Mouse (Mus musculus) embryonic facial prominence, embryonic 10.5 days (tissue): Measurements from ENCODE around the gene Tmem91. TPM values are rescaled to one million over a fixed set of nuclear protein-coding genes. Genes with fewer than 3 reads are reported as not detected.
A peak's percentile ranks its signal among the peaks of the same experiment; 100 is the strongest.

Experiments
- DNase-seq: peaks from one replicate; pipeline ENCODE4 v3.0.0-alpha.2; 2017; ENCODE audit warnings: low spot score
- H3K27ac ChIP-seq: fragments of 300-500 bp; sonication (generic); replicated peaks from 2 replicates; pipeline ENCODE4 v1.5.1; 2016; ENCODE audit warnings: mild to moderate bottlenecking
- H3K27me3 ChIP-seq: fragments of 300-500 bp; sonication (generic); replicated peaks from 2 replicates; pipeline ENCODE4 v1.6.1; 2016; ENCODE audit warnings: low read depth, mild to moderate bottlenecking; ENCODE audit not compliant: poor library complexity, severe bottlenecking
- H3K36me3 ChIP-seq: fragments of 300-500 bp; sonication (generic); replicated peaks from 2 replicates; pipeline ENCODE4 v1.6.1; 2016; ENCODE audit warnings: mild to moderate bottlenecking, moderate library complexity
- H3K4me1 ChIP-seq: fragments of 300-500 bp; sonication (generic); 2 replicates; pipeline ENCODE4 v1.6.1; 2016
- H3K4me3 ChIP-seq: fragments of 300-500 bp; sonication (generic); 2 replicates; pipeline ENCODE4 v1.5.1; 2016; ENCODE audit warnings: mild to moderate bottlenecking, moderate library complexity
- H3K9me3 ChIP-seq: fragments of 300-500 bp; sonication (generic); 2 replicates; pipeline ENCODE4 v1.6.1; 2016; ENCODE audit warnings: mild to moderate bottlenecking
- WGBS: fragments of 180-500 bp; shearing (Covaris S2); methylation state at CpG from one replicate; pipeline ENCODE4 v1.1.7; 2016; 5-methylcytosine and 5-hydroxymethylcytosine counted together
- polyA plus RNA-seq: library from polyadenylated mRNA; unstranded; fragments of >200 nt; fragmentation: Nextera tagmentation; extraction: Ambion mirVana; gene quantifications from 2 replicates; pipeline ENCODE4 v1.2.1, GENCODE M21; 2016

The Tmem91 gene
- polyA plus RNA-seq, 1 experiment from 2014 or later, result 3.6 TPM

DNA sequence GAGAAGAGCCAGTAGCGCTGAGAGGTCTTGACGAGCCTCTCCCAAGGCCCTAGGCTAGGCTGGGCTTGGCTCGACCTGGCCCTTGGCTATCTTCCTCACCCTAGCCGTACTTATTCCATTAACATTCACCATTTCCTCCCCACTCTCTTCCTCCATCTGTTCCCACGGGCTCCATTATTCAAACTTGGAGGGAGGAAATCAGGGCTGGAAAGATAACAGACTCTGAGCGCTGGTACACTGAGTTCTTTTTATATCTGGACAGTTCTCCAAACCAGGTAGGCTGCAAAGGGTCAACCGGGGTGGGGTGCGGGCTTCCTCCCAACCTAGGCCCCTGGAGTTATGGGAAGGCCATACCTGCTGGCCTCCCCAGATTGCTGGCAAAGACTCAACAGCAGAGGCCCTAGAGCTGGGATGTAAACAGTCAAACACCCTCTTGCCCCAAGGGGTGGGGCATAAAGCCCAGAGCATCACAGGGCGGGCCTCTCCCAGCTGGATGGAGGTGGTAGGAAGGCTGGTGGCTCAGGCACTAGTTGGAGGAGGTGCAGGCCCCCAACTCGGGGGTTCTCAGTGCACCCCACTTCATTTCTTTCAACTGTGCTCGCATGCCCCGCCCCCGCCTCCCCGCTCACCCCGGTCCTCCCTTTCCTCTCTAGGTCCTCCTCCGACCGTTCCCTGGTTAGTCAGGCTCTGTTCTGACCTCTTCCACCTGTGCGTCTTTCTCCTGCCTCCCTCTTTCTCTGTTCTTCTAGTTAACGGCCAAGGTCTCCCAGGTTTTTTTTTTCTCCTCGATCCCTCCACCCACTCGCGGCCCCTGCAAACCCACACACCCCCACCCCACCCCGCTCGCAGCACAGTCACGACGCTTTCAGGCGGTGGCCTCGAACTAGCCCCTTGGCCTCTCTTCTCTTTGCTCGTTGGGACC lies 48.2 kb downstream of the Tmem91 start, which contains the start of gene B3gnt8:
TSS of gene B3gnt8 (plus strand) at position 146 of the 922 bp plus-strand sequence.
- DNase-seq, result no peak
- peaks cover 33% of the 10 kb centered on the region for H3K27me3 ChIP-seq
- peak within 1 kb of the TSS; percentile 48 for H3K4me3 ChIP-seq
- no peaks in the 10 kb centered on the region for H3K9me3 ChIP-seq
- peak within 1 kb of the TSS; percentile 48 for H3K27ac ChIP-seq
- WGBS, result 21% methylated on average over 29 of the region's 29 CpGs
- peaks cover 67% of the 10 kb centered on the region for H3K36me3 ChIP-seq
- peaks cover 20% of the 10 kb centered on the region for H3K4me1 ChIP-seq

DNA sequence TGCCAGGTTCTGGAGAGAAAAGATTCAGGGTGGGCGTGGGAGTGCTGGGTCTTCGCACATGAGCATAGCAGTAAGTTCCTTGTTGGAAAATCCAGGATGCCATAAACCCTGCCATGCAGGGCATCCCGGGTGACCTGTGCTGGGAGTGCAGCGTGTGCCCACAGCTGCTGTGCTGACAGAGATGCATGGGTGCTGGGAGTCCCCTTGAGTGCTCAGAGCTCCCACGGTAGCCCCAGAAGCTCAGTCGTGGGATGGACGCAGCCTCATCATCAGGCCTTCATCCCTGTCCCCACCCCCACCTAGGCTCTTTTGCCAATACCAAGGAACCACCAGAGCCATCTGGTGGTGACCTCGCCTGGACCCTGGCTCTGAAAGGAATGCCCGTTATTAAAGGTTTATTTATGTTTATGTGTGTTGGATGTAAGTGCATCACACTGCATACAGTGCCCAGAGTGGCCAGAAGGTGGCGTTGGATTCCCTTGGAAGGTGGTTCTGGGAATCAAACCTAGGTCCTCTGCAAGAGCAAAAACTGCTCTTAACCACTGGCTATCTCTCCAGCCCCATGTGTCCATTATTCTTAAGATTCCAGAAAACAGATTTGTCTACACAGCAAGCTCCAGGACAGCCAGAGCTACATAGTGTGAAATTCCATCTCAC lies 49.2 kb downstream of the Tmem91 start:
- Histone ChIP-seq H3K4me3 (no peak overlapping the region), H3K27ac (no peak overlapping the region), H3K9me3 (no peaks in the 10 kb centered on the region), H3K27me3 (peaks cover 33% of the 10 kb centered on the region), H3K4me1 (peaks cover 20% of the 10 kb centered on the region), H3K36me3 (peaks cover 66% of the 10 kb centered on the region)
- 76% methylated on average over 10 of the region's 10 CpGs for WGBS
- DNase-seq, result no peak

DNA sequence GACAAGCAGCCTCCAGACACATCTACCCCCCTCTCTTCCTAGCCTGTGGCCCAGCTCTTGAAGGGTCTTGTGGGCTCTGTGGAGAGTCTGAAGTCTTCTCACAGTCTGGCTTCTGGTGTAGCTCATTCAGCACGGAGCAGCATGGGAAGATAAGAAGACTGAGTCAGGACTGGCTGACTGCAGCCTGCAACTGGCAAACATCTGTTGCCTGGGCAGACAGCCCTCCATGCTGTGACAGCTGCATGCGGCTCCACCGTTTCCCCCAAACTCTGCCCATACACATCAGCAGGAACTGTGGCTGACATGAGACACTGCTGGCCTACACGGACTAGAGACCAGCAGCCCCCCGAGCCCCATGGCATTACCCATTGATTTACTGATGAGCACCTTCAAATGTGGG lies 50.1 kb downstream of the Tmem91 start:
- H3K9me3 ChIP-seq, result no peaks in the 10 kb centered on the region

GRCm38 (mm10) chr7:25623857-25624370 lies 51.1 kb downstream of the Tmem91 start:
- no peak for DNase-seq

More for the DNA sequence above, 50.1 kb downstream of the Tmem91 start:
- no peak for DNase-seq
- peaks cover 23% of the 10 kb centered on the region for H3K4me1 ChIP-seq
- H3K4me3 ChIP-seq, result no peak overlapping the region
- peaks cover 57% of the 10 kb centered on the region for H3K36me3 ChIP-seq
- H3K27ac ChIP-seq, result no peak overlapping the region
- peaks cover 33% of the 10 kb centered on the region for H3K27me3 ChIP-seq
- WGBS, result 82% methylated on average over 5 of the region's 5 CpGs

GRCm38 (mm10) chr7:25620751-25621150 lies 54.2 kb downstream of the Tmem91 start:
- Histone ChIP-seq H3K4me3 (no peak overlapping the region), H3K27me3 (peaks cover 8% of the 10 kb centered on the region), H3K36me3 (peaks cover 48% of the 10 kb centered on the region), H3K9me3 (no peaks in the 10 kb centered on the region), H3K4me1 (peaks cover 10% of the 10 kb centered on the region), H3K27ac (no peak overlapping the region)
- WGBS, result 92% methylated on average over 11 of the region's 11 CpGs
- no peak for DNase-seq

More at GRCm38 (mm10) chr7:25623857-25624370, 51.1 kb downstream of the Tmem91 start:
- peaks cover 29% of the 10 kb centered on the region for H3K27me3 ChIP-seq
- peaks cover 51% of the 10 kb centered on the region for H3K36me3 ChIP-seq
- WGBS, result 92% methylated on average over 11 of the region's 11 CpGs
- no peaks in the 10 kb centered on the region for H3K9me3 ChIP-seq
- no peak overlapping the region for H3K27ac ChIP-seq
- peaks cover 27% of the 10 kb centered on the region for H3K4me1 ChIP-seq
- no peak overlapping the region for H3K4me3 ChIP-seq

DNA sequence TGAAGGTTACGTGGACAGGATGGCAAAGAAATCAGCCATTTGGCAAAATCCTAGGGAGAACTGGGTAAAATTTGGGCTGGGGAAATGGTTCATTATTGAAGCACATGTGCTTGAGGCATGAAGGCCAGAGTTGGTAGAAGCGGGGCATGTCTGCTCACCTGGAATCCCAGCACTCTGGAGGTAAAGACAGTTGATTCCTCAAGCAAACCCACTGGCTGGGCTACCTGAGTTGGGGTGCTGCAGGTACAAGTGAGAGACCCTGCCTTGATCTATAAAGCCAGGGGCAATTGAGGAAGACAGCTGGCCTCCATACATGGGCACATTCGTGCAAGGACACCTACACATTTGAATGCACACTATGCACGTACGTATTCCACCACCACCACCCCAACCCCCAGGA lies 54.9 kb downstream of the Tmem91 start:
- H3K4me3 ChIP-seq, result peak overlapping the region; percentile 72
- 91% methylated on average over 5 of the region's 5 CpGs for WGBS
- no peak overlapping the region for H3K27ac ChIP-seq

GRCm38 (mm10) chr7:25619722-25619991 lies 55.3 kb downstream of the Tmem91 start:
- Histone ChIP-seq H3K9me3 (no peaks in the 10 kb centered on the region), H3K27ac (peak overlapping the region; percentile 80), H3K27me3 (peaks cover 8% of the 10 kb centered on the region), H3K4me3 (peak overlapping the region; percentile 72), H3K4me1 (peaks cover 10% of the 10 kb centered on the region), H3K36me3 (peaks cover 37% of the 10 kb centered on the region)
- WGBS, result 22% methylated on average over 5 of the region's 5 CpGs
- DNase-seq, result no peak

More for the DNA sequence above, 54.9 kb downstream of the Tmem91 start:
- peaks cover 10% of the 10 kb centered on the region for H3K4me1 ChIP-seq
- H3K9me3 ChIP-seq, result no peaks in the 10 kb centered on the region
- peaks cover 42% of the 10 kb centered on the region for H3K36me3 ChIP-seq
- peaks cover 8% of the 10 kb centered on the region for H3K27me3 ChIP-seq
- DNase-seq, result no peak

Other genes starting within 250 kb of the Tmem91 start
- gene Ceacam1, start 197.6 kb downstream of the Tmem91 start, polyA plus RNA-seq, result 1.5 TPM in 2 replicates
- 0.08 TPM in 1 of 2 replicates, not detected in the other for gene Ceacam2, start 135.3 kb downstream of the Tmem91 start, polyA plus RNA-seq
- gene Erich4, start 59.3 kb downstream of the Tmem91 start, polyA plus RNA-seq, result not detected in 2 replicates
- gene Dmac2, start 55.8 kb downstream of the Tmem91 start, polyA plus RNA-seq, result 31.6 and 34.8 TPM in 2 replicates
- gene B3gnt8, start 48.5 kb downstream of the Tmem91 start, polyA plus RNA-seq, result 0.99 and 1.3 TPM in 2 replicates
- gene Bckdha, start 16.2 kb downstream of the Tmem91 start, polyA plus RNA-seq, result 54.9 and 59.2 TPM in 2 replicates
- gene Exosc5, start 16.0 kb downstream of the Tmem91 start, polyA plus RNA-seq, result 93.5 and 101 TPM in 2 replicates
- gene B9d2, start 5.6 kb upstream of the Tmem91 start, polyA plus RNA-seq, result 33.5 and 34.1 TPM in 2 replicates
- 1.2 and 1.5 TPM in 2 replicates for gene Tgfb1, start 11.8 kb upstream of the Tmem91 start, polyA plus RNA-seq
- 31.6 and 33.2 TPM in 2 replicates for gene Ccdc97, start 43.9 kb upstream of the Tmem91 start, polyA plus RNA-seq
- 60.8 and 62.5 TPM in 2 replicates for gene Hnrnpul1, start 79.6 kb upstream of the Tmem91 start, polyA plus RNA-seq
- gene Axl, start 113.5 kb upstream of the Tmem91 start, polyA plus RNA-seq, result 22.1 and 29.7 TPM in 2 replicates
- gene Cyp2s1, start 141.7 kb upstream of the Tmem91 start, polyA plus RNA-seq, result 2.5 and 2.9 TPM in 2 replicates
- gene Cyp2b10, start 222.5 kb upstream of the Tmem91 start, polyA plus RNA-seq, result 0.10 TPM in 1 of 2 replicates, not detected in the other